Mouse (Mus musculus) heart, adult 2 months (tissue): ENCODE data around the gene Arf4.

ENCODE experiments used
- CTCF ChIP-seq: fragments of 200-600 bp; IDR thresholded peaks from 2 replicates; pipeline ENCODE4 v1.8.1; 2022; ENCODE audit warnings: antibody characterized with exemption, mild to moderate bottlenecking, moderate library complexity
- EP300 ChIP-seq: fragments of 200-500 bp; IDR thresholded peaks from 2 replicates; pipeline ENCODE4 v1.6.1; 2011; ENCODE audit warnings: low read depth, low read length, control low read depth; ENCODE audit not compliant: insufficient read depth
- POLR2A ChIP-seq: fragments of 200-500 bp; IDR thresholded peaks from 2 replicates; pipeline ENCODE4 v1.6.1; 2011; ENCODE audit warnings: mild to moderate bottlenecking, low read depth, low read length, control low read depth; ENCODE audit not compliant: insufficient read depth

DNA sequence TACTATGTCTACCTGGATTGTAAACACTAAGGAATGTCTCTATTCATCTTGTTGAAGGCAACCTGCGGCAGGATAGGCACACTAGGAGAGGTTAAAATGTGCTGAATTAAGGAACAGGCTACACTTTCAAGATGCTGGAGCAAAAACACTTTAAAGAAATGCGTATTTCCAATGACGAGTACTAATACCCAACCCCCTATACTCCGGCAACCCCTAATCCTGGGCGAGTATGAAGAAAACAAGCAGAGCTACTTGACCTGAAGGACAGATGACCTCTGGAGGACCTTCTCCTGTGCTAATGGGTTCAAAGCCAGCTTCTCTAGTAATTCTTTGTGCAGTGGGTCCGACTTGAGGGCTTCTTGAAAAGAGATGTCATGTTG lies 30.1 kb downstream of the Arf4 start:
- no peak for TF ChIP-seq CTCF
- no peak for TF ChIP-seq POLR2A
- no peak for TF ChIP-seq EP300
